Comparison of ENCODE assay signal across 8 mouse cellular contexts in genomic region chr13:53356105-53356996, GRCm38 (mm10). TPM values are rescaled to one million over a fixed set of nuclear protein-coding genes. Genes with fewer than 3 reads are reported as not detected.
A peak's percentile ranks its signal among the peaks of the same experiment; 100 is the strongest.
DNase-seq lines count a peak whose midpoint lies in the region; ATAC-seq lines count a peak whose summit lies in the region.

No protein-coding gene starts in this region.

- H3K4me2 ChIP-seq in intestine, embryonic 16.5 days (ENCODE audit: low read depth, low read length): no peak overlapping the region

- 58% methylated on average over 8 of the region's 8 CpGs for WGBS in intestine, embryonic 16.5 days

- no peaks in the 10 kb centered on the region for H3K9me3 ChIP-seq in intestine, embryonic 16.5 days (ENCODE audit: control insufficient read depth, low read length)

- H3K9ac ChIP-seq in intestine, embryonic 16.5 days (ENCODE audit: low read depth, low read length): no peak overlapping the region

- no peak overlapping the region for H3K27ac ChIP-seq in intestine, embryonic 16.5 days (ENCODE audit: low read length)

- H3K4me1 ChIP-seq in intestine, embryonic 16.5 days (ENCODE audit: control insufficient read depth, insufficient read depth, low read length): no peaks in the 10 kb centered on the region

- peak; percentile 23 to 39 for DNase-seq in urinary bladder, postnatal 36 days (ENCODE audit: low spot score in 2 of 2)
- no peak for DNase-seq in urinary bladder, postnatal 4 days (ENCODE audit: low spot score in 2 of 2)
- DNase-seq in cerebellum, adult 11-12 months: peak; percentile 18
- peak; percentile 78 for DNase-seq in forelimb bud, embryonic 11.5 days (ENCODE audit: low read depth, low spot score)
- DNase-seq in left cerebral cortex, postnatal 4 days: peak; percentile 37
- peak; percentile 50 for DNase-seq in naive thymus-derived CD4-positive, alpha-beta T cell, adult 2 months (ENCODE audit: low read depth)
- DNase-seq in thymus, postnatal 4 days: peak; percentile 39

- intact Hi-C loops in left cerebral cortex, postnatal 4 days (cut with DNase I): loop anchor here (5.0 kb wide), 1 partner anchor 239 kb away; no protein-coding TSS in a partner anchor

- ATAC-seq in intestine, embryonic 16.5 days: peak; percentile 67; the same call in 1 of the 2 replicates

- H3K27me3 ChIP-seq in intestine, embryonic 16.5 days (replicated peaks; ENCODE audit: control insufficient read depth, insufficient read depth, low read length): no peaks in the 10 kb centered on the region

- no peak overlapping the region for H3K4me3 ChIP-seq in intestine, embryonic 16.5 days (ENCODE audit: low read length)

- peaks cover 19% of the 10 kb centered on the region for H3K36me3 ChIP-seq in intestine, embryonic 16.5 days (ENCODE audit: control insufficient read depth, insufficient read depth, low read length)

RNA-seq across cellular contexts. Expression of gene Sptlc1, which starts 20.8 kb away (rescaled TPM):
- polyA plus RNA-seq in intestine, embryonic 16.5 days (2015; fragmentation: Nextera tagmentation; extraction: Ambion mirVana): 39.3 and 40.5 TPM in 2 replicates
- total RNA-seq in left cerebral cortex, postnatal 4 days (2021): 10 to 100 TPM; 23.4 to 26.0 TPM

Comparison
In these comparisons a context has a peak if more than half of its experiments do, and no peak if none do; other contexts are left out.
1. DNase-seq: peak in urinary bladder, postnatal 36 days (2 of 2), cerebellum, adult 11-12 months (single experiment), forelimb bud, embryonic 11.5 days (single experiment), left cerebral cortex, postnatal 4 days (single experiment), naive thymus-derived CD4-positive, alpha-beta T cell, adult 2 months (single experiment) and thymus, postnatal 4 days (single experiment); none in urinary bladder, postnatal 4 days (0 of 2).